Mouse (Mus musculus) frontal cortex, adult 2 months (tissue): ENCODE data around the gene Zfp580. TPM values are rescaled to one million over a fixed set of nuclear protein-coding genes. Genes with fewer than 3 reads are reported as not detected.
"Not testable (repeated sequence)": the region's sequence is repeated elsewhere in the genome, so short reads cannot be mapped to it uniquely, and the experiment has no call there.

ENCODE experiments used
- DNase-seq, 2 experiments: peaks; one replicate each; pipeline ENCODE4 v3.0.0; 2022; ENCODE audit warnings: low spot score in 1 of 2; ENCODE audit errors: extremely low spot score in 1 of 2
- polyA plus RNA-seq: library from polyadenylated mRNA; depleted of rRNA; stranded (reverse); fragments of >200 nt; gene quantifications from 2 replicates; pipeline ENCODE4 v1.2.3, GENCODE M21; 2012; rRNA removed

The Zfp580 gene
- 49.7 and 56.0 TPM in 2 replicates for polyA plus RNA-seq

DNA sequence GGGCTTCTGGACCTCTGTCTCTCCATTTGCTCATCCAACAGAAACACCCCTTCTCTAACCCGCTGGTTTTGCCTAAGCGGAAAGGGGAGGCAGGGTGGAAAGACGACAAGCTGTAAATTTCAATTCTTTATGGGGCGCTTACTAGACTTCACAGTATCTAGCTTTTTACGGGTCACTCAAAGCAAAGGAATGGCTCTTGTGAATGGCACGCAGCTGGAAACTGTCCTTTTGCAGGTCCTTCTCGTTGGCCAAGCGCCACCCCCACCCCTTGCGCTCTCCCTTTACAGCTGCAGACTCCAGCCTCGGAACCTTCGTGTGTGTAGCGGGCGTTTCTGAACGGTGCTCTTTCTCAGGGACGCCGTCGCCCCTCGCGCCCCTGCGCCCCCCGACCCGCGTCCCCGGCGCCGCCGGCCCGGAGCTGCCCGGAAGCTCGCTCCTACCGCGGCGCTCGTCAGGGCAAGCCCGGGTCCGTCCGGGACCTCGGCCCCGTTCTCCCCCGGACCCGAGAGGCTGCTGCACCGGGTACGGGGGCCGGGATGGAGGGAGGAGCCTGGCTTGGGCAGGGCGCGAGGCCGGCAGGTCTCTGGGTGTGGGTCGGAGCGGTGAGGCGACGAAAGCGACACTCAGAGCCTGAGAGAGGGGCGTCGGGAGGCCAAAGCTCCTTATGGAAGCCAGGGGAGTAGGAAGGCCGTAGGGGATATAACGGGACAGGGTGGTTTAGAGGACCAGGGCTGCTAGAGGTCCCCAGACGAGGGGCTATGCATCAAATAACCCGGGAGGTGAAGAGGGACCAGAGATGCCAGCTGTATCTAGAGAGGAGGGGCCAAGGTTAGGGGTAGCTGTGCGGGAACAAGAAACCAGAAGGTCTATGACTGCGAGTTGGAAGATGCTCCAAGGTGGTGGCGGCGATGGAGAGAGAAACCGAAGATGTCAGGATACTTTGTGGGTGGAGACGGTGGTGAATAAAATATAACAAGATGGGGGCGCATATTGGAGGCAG lies at the start of gene Zfp580:
TSS of gene Zfp580 (plus strand) at position 346 of the 1,000 bp plus-strand sequence.
- DNase-seq: peak in 1 of 2 experiments; percentile 72

DNA sequence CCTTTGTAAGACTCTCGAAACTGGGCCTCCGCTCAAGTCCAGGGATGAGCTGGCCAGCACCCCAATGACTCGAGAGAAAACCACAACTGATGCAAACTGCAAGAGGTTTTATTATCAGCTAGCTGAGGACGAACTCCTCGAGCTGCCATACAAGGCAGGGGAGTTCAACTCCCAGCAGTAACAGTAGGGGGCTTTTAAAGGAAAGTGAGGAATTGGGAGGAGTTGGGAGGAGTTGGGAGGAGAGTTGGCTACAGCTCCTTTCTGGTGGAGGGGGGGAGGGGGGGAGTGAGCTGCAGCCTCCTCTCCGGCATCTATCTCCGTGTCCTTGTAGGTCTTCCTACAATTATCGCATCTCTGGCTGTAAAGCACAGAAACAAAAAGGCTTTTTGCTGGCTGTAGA lies 48.5 kb upstream of the Zfp580 start:
- not testable (repeated sequence) for DNase-seq

DNA sequence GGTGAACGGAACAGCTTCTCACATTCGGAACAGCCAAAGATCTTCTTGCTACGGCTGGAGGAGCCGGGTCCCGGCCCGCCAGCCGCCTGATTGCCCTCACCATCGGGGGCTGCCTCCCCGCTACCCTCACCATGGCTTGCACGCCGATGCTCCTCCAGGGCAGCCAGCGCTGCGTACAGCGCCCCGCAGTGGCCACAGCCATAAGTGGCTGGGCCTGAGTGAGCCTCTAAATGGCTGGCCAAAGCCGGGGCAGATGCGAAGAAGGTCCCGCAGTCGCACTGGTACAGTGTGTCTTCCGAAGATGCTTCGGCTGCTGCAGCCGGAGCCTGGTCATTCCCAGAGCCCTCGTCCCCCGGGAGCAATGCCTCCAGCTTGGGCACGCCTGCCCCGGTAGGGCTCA lies 43.1 kb upstream of the Zfp580 start:
- DNase-seq: no peak

DNA sequence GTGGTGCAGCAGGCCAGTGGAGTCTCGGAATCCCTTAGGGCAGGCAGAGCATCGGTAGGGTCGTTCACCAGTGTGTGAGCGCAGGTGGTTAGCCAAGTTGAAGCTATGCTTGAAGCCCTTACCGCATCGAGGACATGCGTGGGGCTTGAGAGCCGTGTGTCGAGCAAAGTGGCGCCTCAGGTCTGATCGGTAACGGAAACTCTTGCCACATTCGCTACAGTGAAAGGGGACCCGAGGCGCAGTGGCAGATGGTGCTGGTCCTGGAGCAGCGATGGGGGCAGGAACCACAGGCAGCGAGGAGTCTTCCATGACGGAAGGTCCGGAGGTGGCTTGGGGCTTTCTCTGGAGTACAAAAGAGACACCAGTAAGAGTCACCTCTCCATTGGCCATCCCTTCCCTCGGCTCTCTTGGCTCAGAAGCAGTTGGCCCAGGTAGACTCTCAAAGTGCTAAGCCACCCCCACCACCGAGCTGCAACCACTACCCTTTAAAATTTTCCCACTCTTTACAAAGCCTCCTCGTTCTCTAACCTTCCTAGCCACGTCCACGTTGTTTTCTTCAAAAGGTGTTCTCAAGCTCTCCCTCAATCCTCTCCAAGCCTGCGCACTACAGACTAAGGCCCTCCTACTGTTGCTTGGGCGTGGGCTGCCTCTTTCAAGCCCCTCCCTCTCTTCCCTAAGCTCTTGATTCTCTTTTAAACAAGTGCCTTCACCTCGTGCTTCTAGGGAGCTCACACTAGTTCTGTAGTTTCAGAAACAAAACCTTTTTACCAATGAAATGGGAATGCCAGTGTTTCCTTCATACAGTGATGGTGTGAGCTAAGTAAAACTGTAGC lies 38.4 kb upstream of the Zfp580 start:
- no peak for DNase-seq

DNA sequence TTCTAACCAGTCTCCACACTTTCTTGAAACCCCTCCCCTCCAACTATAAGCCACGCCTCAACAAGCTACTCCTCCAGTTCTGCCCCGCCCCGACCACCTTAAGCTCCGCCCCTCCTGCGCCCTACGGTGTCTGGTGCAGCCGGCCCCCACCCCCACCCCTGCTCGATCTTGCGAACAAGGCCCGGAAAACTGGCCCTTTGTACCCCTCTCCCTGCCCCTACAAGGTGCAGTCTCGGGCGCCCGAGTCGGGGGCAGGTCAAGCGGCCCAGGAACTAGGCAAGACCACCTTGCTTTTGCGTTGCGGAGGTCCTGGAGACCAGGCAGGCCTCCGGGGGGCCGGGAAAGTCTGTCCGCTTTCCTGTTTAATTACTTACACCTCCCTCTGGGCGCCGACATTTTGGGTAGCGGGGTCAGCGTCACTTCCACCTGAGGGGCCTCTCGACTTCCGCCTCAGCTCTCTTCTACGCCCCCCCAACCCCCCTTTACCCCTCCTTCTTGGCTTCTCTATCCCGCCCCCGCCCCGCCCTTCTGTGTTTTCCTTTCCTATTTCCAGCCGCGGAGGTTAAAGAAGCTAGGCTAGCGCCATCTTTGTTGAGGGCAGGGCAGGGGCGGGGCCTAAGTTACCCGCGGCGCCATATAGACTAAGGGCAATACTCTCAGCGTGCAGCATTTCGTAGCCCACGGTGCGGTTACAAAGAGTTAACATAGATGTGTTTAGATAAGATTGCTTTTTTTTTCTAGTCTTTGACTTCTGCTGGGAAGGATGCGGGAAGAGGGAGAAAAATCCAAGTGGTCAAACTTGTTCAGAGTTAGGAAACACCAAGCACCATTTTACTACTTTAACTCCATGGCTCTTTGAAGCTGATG lies 36.9 kb upstream of the Zfp580 start, which contains the start of the genes Zfp524 and Fiz1:
TSS of gene Zfp524 (plus strand) at position 165 of the 867 bp plus-strand sequence.
TSS of gene Fiz1 (minus strand) at position 447 of the 867 bp plus-strand sequence.
- DNase-seq: peak; percentile 95 to 99

DNA sequence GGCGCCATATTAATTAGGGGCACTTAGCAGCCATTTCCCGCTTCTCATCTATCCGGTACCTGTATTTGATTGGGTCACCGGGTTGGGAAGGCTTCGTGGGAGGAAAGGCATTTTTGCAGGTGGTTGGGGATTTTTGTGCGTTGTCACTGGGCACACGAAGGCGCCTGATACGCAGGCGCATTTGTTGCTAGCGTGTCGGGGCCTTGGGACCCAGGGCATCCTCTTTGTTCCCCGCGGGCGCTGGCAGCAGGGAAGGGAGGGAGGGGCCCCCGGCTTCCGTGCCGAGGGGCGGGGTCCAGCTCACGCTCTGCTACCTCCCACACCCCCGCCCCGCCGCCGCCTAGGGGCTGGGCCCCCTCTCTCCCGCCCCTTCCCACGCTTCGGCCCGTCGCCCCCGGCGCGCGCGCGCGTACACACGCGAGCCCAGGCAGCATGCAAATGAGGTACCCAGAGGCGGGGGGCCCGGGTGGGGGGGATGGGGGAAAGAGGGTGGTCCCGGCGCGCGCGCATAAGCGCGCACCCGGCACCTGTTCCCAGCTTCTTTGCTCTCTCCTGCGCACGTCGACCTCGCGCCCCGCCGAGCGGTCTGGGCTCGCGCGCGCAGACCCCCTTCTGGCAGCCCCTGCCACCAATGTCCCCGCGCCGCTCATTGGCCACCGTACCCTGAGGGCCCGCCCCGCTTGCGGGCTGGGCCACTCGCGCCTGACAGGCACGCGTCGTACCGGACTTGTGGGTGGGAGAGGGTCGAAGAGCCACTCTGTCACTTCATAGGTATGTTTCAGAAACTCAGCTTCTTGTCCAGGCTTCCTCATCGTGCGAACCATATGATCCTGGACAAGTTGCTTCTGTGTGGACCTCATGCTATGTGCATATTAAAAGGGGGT lies 36.0 kb upstream of the Zfp580 start, which contains the start of gene Gm44973:
TSS of gene Gm44973 (plus strand) at position 379 of the 884 bp plus-strand sequence.
- DNase-seq: peak; percentile 89 to 93

DNA sequence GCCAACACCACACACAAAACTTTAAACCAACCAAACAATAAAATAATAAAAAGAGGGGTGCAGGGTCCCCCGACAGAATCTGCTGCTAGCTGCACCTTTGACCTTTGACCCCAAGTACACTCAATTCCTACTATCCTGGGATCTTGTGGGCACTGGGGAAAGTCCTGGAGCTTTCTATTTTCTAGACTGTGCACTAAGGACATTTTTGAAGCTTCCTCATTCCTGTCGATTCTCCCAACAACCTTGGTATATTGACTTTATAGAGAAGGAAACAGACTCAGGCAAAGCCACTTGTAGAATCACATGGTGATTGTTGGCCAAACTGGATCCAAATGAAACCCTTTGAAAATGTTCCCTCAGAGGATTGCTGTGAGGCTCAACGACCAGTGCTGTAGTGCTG lies 35.3 kb upstream of the Zfp580 start:
- DNase-seq: no peak

DNA sequence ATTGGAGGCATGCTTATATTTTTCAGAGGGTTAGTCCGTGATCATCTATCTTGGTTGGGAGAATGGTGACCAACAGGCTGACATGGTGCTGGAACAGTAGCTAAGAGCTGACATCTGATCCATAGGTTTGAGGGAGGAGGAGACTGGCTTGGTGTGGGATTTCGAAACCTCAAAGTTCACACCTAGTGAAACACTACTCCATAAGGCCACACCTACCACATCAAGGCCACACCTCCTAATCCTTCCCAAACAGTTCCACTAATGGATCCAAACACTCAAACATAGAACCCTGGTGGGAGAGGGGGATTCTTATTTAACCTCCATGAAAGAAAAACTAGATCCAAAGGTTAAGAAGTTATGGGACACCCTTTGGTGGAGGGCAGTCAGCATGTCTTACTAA lies 34.4 kb upstream of the Zfp580 start:
- no peak for DNase-seq

DNA sequence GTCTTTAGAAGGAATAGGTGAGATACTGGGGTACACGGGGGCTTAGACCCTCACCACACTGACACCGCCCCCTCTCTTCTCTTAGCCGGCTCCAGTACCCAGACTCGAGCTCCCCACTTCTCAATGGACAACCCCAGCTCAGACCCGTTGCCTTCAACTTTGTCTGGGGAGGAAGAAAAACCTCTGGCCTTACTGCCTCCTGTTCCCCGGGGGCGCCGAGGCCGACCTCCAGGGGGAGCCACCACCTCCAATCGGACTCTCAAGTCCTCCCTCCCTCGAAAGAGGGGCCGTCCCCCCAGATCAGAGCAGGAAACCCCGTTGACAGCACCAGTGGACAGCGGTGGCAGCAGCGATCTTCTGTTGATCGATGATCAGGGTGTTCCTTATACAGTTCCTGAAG lies 34.0 kb upstream of the Zfp580 start:
- DNase-seq: no peak

DNA sequence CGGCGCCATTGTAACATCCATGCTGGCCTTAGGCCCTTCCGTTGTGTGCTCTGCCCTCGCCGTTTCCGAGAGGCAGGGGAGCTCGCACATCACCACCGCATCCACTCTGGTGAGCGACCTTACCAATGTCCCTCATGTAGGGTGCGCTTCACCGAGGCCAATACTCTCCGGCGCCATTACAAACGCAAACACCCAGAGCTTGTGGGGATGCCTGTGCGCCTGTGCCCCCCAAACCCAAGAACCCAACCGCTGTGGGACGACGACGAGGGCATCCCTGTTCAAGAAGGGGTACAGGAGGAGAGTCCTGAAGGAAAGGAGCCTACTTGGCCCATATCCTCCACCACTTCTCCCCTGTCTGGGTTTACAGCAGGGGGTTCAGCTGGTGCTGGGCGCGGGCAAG lies 33.4 kb upstream of the Zfp580 start:
- no peak for DNase-seq

DNA sequence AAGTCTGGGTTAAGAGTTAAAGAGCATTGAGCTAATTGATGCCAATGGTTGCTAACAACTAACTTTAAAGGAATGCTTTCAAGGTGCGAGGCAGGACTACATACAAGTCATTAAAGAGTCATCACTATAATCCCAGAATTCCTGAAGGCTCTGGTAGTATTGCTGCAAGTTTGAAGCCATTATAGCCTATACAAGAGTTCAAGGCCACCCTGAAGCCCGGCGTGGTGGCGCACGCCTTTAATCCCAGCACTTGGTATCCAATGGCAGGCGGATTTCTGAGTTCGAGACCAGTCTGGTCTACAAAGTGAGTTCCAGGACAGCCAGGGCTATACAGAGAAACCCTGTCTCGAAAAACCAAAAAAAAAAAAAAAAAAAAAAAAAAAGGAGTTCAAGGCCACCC lies 31.8 kb upstream of the Zfp580 start:
- DNase-seq: not testable (repeated sequence)

DNA sequence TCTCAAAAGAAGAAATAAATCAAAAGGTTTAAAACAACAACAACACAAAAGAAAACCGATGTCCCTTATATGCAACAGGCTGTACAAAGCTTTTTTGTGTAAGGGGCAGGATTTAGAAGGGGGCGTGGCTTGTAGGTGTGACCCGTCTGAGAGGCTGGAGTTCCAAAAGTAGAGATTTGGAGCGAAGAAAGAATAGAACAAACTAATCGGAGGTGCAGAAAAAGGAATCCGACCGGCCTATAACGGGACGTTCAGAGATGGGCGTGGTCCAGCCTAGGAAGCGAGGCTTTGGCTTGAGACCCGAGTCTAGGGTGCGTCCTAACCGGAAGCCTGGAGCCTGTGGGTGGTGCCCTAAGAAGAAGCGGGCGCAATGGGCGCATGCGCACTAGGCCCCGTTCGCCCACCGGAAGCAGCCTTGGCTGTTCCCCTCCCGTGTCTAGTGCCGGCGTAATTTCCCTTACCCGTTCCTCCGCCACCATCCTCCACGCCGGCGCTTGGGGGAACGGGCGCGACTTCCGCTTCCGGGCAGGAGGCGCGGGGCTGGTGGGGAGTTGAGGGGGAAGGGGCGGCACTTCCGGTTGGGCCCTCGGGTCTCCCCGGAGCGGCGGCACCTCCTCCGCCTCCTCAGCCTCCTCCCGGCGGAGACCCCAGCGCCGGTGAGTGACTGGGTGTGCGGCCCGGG lies 31.2 kb upstream of the Zfp580 start, which contains the start of the genes Zfp865 and Ccdc106:
TSS of gene Zfp865 (plus strand) at position 377 of the 682 bp plus-strand sequence.
TSS of gene Ccdc106 (plus strand) at position 554 of the 682 bp plus-strand sequence.
- peak; percentile 99 to 100 for DNase-seq

DNA sequence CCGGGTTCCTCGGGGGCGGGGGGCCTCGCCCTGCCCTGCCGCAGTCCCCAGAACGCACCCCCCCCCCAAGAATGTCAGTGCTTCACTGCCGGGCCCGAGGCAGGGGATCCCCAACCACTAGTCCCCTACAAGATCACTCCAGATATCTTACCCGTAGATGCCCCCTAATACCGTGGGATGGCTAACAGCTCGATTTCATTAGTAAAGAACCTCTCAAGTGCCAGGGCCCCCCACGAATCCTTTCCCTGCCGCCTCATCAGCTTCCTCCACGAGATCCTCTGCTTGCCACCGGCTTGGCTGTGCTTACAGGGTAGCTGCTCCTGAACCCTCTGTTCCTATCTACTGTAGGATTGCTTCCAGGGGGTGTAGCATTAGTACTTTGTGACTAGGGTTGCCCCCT lies 30.7 kb upstream of the Zfp580 start:
- no peak for DNase-seq

DNA sequence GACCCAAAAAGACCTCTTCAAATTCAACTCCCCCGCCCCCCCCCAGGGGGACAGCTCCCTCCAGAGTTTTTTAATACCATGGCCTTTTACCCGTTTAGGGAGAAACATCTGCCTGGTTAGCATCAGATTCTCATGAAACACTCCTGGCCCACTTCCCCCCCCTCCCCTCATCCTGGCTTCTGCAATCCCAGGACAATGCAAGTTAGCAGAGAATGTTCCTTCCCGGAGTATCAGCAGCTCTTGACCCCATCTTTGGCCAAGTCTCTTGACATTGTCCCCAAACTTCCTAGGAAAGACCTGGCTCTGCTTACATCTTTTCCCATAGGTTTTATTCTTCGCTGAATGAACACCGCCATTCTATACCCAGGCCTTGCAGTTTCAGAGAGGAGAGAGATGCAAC lies 30.1 kb upstream of the Zfp580 start:
- no peak for DNase-seq

DNA sequence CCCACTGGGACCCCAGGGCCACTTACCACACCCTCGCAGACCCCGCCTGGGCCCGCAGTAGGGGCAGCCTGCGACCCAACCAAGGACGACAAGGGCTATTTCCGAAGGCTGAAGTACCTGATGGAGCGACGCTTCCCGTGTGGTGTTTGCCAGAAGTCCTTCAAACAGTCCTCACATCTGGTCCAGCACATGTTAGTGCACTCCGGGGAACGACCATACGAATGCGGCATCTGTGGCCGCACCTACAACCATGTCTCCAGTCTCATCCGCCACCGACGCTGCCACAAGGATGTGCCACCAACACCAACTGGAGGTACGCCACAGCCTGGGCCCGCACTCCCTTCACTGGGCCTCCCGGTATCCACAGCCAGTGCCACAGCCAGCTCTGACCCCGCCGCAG lies 21.8 kb upstream of the Zfp580 start:
- DNase-seq: no peak

DNA sequence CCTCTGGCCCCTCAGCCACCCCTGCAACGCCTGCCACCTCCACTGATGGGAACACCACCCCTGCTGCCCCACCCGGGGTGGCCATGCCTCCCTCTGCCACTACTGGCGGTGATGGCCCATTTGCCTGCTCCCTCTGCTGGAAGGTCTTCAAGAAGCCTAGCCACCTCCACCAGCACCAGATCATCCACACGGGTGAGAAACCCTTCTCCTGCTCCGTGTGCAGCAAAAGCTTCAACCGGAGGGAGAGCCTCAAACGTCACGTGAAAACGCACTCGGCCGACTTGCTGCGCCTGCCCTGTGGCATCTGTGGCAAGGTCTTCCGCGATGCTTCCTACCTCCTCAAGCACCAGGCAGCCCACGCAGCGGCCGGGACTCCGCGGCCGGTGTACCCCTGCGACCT lies 21.4 kb upstream of the Zfp580 start:
- DNase-seq: no peak

DNA sequence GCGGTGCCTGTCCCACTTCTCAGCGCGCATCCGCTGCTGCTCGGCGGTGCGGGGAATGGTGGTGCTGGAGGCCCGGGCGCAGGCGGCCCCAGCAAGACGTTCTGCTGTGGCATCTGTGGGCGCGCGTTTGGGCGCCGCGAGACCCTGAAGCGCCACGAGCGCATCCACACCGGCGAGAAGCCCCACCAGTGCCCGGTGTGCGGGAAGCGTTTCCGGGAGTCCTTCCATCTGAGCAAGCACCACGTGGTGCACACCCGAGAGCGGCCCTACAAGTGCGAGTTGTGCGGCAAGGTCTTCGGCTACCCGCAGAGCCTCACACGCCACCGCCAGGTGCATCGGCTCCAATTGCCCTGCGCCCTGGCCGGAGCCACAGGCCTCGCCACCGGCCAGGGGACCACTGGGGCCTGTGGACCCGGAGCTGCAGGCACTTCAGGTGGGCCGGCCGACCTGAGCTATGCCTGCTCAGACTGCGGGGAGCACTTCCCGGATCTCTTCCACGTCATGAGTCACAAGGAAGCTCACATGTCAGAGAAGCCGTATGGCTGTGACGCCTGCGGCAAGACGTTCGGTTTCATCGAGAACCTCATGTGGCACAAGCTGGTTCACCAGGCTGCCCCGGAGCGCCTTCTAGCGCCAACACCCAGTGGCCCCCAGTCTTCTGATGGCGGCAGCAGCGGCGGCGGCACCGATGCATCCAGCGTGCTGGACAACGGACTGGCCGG lies 20.6 kb upstream of the Zfp580 start:
- DNase-seq: no peak

DNA sequence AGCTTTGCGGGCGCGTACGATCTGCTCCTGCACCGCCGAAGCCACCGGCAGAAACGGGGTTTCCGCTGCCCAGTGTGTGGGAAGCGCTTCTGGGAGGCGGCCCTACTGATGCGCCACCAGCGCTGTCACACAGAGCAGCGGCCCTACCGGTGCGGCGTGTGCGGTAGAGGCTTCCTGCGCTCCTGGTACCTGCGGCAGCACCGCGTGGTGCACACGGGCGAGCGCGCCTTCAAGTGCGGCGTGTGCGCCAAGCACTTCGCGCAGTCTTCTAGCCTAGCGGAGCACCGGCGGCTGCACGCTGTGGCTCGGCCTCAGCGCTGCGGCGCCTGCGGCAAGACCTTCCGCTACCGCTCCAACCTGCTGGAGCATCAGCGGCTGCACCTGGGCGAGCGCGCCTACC lies 19.8 kb upstream of the Zfp580 start:
- DNase-seq: no peak
